Comparison of ENCODE assay signal across 12 mouse cellular contexts in the genomic region with DNA sequence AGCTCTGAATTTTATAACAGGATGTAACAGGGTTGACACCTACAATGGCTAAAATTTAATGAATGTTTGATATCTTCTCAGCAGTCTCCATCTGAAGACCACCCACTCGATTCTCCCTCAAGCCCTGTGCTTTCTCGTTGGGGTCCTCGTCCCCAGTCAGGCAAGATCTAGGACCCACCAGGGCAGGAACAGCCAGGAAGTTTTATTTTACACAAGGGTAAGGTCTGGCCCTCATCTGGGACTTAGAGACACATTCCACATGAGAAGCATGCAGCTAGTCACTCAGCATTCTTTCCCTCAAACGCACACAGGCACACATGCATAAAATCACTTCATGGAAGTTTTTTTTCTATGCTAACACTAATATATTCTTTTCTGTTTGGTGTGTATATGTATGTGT. TPM values are rescaled to one million over a fixed set of nuclear protein-coding genes. Genes with fewer than 3 reads are reported as not detected.
DNase-seq lines count a peak whose midpoint lies in the region; ATAC-seq and TF ChIP-seq lines count a peak whose summit lies in the region.
"Had no signal": no experiment of that assay in that cellular context is flagged by ENCODE, and none has a peak within 500 bp of the region (broad histone marks: within the 10 kb centered on the region; RNA-seq: fewer than 3 reads in every experiment).

No protein-coding gene starts in this region.

- 33% methylated on average over 4 of the region's 4 CpGs for WGBS in heart, embryonic 11.5 days (ENCODE audit: insufficient replicate concordance)
- 28% methylated on average over 4 of the region's 4 CpGs for WGBS in kidney, postnatal 0 days
- WGBS in embryonic facial prominence, embryonic 14.5 days: 14% methylated on average over 4 of the region's 4 CpGs
- WGBS in liver, embryonic 13.5 days (ENCODE audit: insufficient replicate concordance): 55% methylated on average over 4 of the region's 4 CpGs

- no peak overlapping the region for H3K4me2 ChIP-seq in heart, embryonic 11.5 days
- no peak overlapping the region for H3K4me2 ChIP-seq in kidney, postnatal 0 days (ENCODE audit: low read length)
- H3K4me2 ChIP-seq in embryonic facial prominence, embryonic 14.5 days (ENCODE audit: low read depth, low read length): no peak overlapping the region; the same call in 1 of the 2 replicates
- H3K4me2 ChIP-seq in liver, embryonic 13.5 days: no peak overlapping the region
- H3K4me2 ChIP-seq: forebrain, embryonic 13.5 days had no signal

- peaks cover 64% of the 10 kb centered on the region for H3K4me1 ChIP-seq in heart, embryonic 11.5 days (ENCODE audit: control insufficient read depth, insufficient read depth, low read length)
- H3K4me1 ChIP-seq in kidney, postnatal 0 days (replicated peaks; ENCODE audit: insufficient read depth, low read length): peaks cover 13% of the 10 kb centered on the region
- peaks cover 45% of the 10 kb centered on the region for H3K4me1 ChIP-seq in embryonic facial prominence, embryonic 14.5 days (ENCODE audit: control insufficient read depth, insufficient read depth, low read length)
- peaks cover 66% of the 10 kb centered on the region for H3K4me1 ChIP-seq in liver, embryonic 13.5 days (replicated peaks)

- no peaks in the 10 kb centered on the region for H3K9me3 ChIP-seq in heart, embryonic 11.5 days (replicated peaks; ENCODE audit: control insufficient read depth, low read length)
- no peaks in the 10 kb centered on the region for H3K9me3 ChIP-seq in kidney, postnatal 0 days (replicated peaks; ENCODE audit: low read length)
- H3K9me3 ChIP-seq in embryonic facial prominence, embryonic 14.5 days (ENCODE audit: control insufficient read depth, low read length): no peaks in the 10 kb centered on the region
- H3K9me3 ChIP-seq in liver, embryonic 13.5 days (replicated peaks): no peaks in the 10 kb centered on the region
- H3K9me3 ChIP-seq: forebrain, embryonic 13.5 days; megakaryocyte, embryonic 14.5 days had no signal

- ATAC-seq in heart, embryonic 11.5 days (replicated peaks; ENCODE audit: insufficient number of reproducible peaks, low FRiP score, low TSS enrichment): no peak
- no peak for ATAC-seq in kidney, postnatal 0 days (replicated peaks; ENCODE audit: low FRiP score, low read depth)
- ATAC-seq in embryonic facial prominence, embryonic 14.5 days (ENCODE audit: low read depth): no peak
- ATAC-seq in liver, embryonic 13.5 days (ENCODE audit: low read depth): no peak
- ATAC-seq: forebrain, embryonic 13.5 days had no signal

- no peak for TF ChIP-seq CTCF in kidney, postnatal 0 days (IDR thresholded peaks at IDR 0.05; ENCODE audit: low read depth)

- no peak overlapping the region for H3K4me3 ChIP-seq in heart, embryonic 11.5 days (ENCODE audit: low read depth, low read length)
- H3K4me3 ChIP-seq in kidney, postnatal 0 days (replicated peaks; ENCODE audit: low read depth, low read length): no peak overlapping the region
- H3K4me3 ChIP-seq in embryonic facial prominence, embryonic 14.5 days (ENCODE audit: low read depth, low read length): no peak overlapping the region
- H3K4me3 ChIP-seq in liver, embryonic 13.5 days (replicated peaks): no peak overlapping the region
- H3K4me3 ChIP-seq: forebrain, embryonic 13.5 days; megakaryocyte, embryonic 14.5 days; myocyte had no signal

- no peaks in the 10 kb centered on the region for H3K27me3 ChIP-seq in heart, embryonic 11.5 days (ENCODE audit: control insufficient read depth, insufficient read depth, low read length)
- H3K27me3 ChIP-seq in kidney, postnatal 0 days (ENCODE audit: insufficient read depth, low read length): no peaks in the 10 kb centered on the region
- no peaks in the 10 kb centered on the region for H3K27me3 ChIP-seq in embryonic facial prominence, embryonic 14.5 days (replicated peaks; ENCODE audit: control insufficient read depth, insufficient read depth, low read length)
- H3K27me3 ChIP-seq in liver, embryonic 13.5 days: no peaks in the 10 kb centered on the region

- peak overlapping the region; percentile 79 for H3K27ac ChIP-seq in heart, embryonic 11.5 days (ENCODE audit: low read depth, low read length)
- H3K27ac ChIP-seq in kidney, postnatal 0 days: peak overlapping the region; percentile 58
- H3K27ac ChIP-seq in embryonic facial prominence, embryonic 14.5 days (replicated peaks; ENCODE audit: low read depth, low read length): peak overlapping the region; percentile 74
- H3K27ac ChIP-seq in liver, embryonic 13.5 days: peak overlapping the region; percentile 66
- H3K27ac ChIP-seq: forebrain, embryonic 13.5 days had no signal

- 0 out of 2 replicates have a peak overlapping the region, but pooled peaks have one; percentile 7 for H3K9ac ChIP-seq in heart, embryonic 11.5 days (ENCODE audit: low read depth, low read length)
- no peak overlapping the region for H3K9ac ChIP-seq in kidney, postnatal 0 days (ENCODE audit: low read depth, low read length)
- no peak overlapping the region for H3K9ac ChIP-seq in embryonic facial prominence, embryonic 14.5 days (ENCODE audit: low read depth, low read length)
- no peak overlapping the region for H3K9ac ChIP-seq in liver, embryonic 13.5 days
- H3K9ac ChIP-seq: forebrain, embryonic 13.5 days had no signal

- H3K36me3 ChIP-seq in heart, embryonic 11.5 days (ENCODE audit: control insufficient read depth, insufficient read depth, low read length): no peaks in the 10 kb centered on the region
- H3K36me3 ChIP-seq in kidney, postnatal 0 days (ENCODE audit: insufficient read depth, low read length): no peaks in the 10 kb centered on the region
- H3K36me3 ChIP-seq in embryonic facial prominence, embryonic 14.5 days (ENCODE audit: control insufficient read depth, insufficient read depth, low read length): no peaks in the 10 kb centered on the region
- H3K36me3 ChIP-seq in liver, embryonic 13.5 days: no peaks in the 10 kb centered on the region

- DNase-seq in heart, adult 8-10 months (ENCODE audit: low spot score): no peak
- peak; percentile 63 for DNase-seq in kidney, postnatal 0 days (ENCODE audit: low spot score)
- DNase-seq in kidney, adult 18-20 months: no peak
- no peak for DNase-seq in embryonic facial prominence, embryonic 14.5 days (ENCODE audit: low spot score)
- no peak for DNase-seq in liver, embryonic 13.5 days
- DNase-seq in cerebellum, adult 18-20 months: no peak
- no peak for DNase-seq in thymus, postnatal 25 days
- DNase-seq: gastrocnemius, postnatal 25 days had no signal

RNA-seq across cellular contexts. Expression of a gene that starts 39.5 kb away (rescaled TPM):
- polyA plus RNA-seq in heart, embryonic 11.5 days (2014; fragmentation: Nextera tagmentation; extraction: Ambion mirVana): 18.3 and 23.9 TPM in 2 replicates
- 100 to 1,000 TPM; 131 to 151 (median 141) TPM for total RNA-seq in heart, adult 8-10 months (2022)
- polyA plus RNA-seq in kidney, postnatal 0 days (2015; fragmentation: Nextera tagmentation; extraction: Ambion mirVana): 11.9 and 12.5 TPM in 2 replicates
- polyA plus RNA-seq in embryonic facial prominence, embryonic 14.5 days (2014; fragmentation: Nextera tagmentation; extraction: Ambion mirVana): 23.6 and 27.0 TPM in 2 replicates
- polyA plus RNA-seq in liver, embryonic 13.5 days (2015; fragmentation: Nextera tagmentation; extraction: Ambion mirVana): 7.4 and 9.5 TPM in 2 replicates
